Mouse (Mus musculus) heart, embryonic 13.5 days (tissue): ENCODE measurements around the gene Hyal1. TPM values are rescaled to one million over a fixed set of nuclear protein-coding genes. Genes with fewer than 3 reads are reported as not detected.
"Not testable (repeated sequence)": the region's sequence is repeated elsewhere in the genome, so short reads cannot be mapped to it uniquely, and the experiment has no call there.

Experiments used
- ATAC-seq: fragments of 200-750 bp; cut with Nextera tagmentation; 2 replicates; pipeline ENCODE4 v1.8.0; 2017; ENCODE audit warnings: moderate TSS enrichment; ENCODE audit not compliant: insufficient number of reproducible peaks, low FRiP score, low TSS enrichment; ENCODE audit errors: extremely low read depth
- H3K27ac ChIP-seq: fragments of 300-500 bp; sonication (generic); replicated peaks from 2 replicates; pipeline ENCODE4 v1.5.1; 2015; ENCODE audit warnings: moderate library complexity, mild to moderate bottlenecking, inconsistent platforms
- H3K27me3 ChIP-seq: fragments of 300-500 bp; sonication (generic); replicated peaks from 2 replicates; pipeline ENCODE4 v1.6.1; 2015; ENCODE audit warnings: mild to moderate bottlenecking, inconsistent platforms
- H3K36me3 ChIP-seq: fragments of 300-500 bp; sonication (generic); 2 replicates; pipeline ENCODE4 v1.6.1; 2015; ENCODE audit warnings: mild to moderate bottlenecking, inconsistent platforms
- H3K4me1 ChIP-seq: fragments of 300-500 bp; sonication (generic); 2 replicates; pipeline ENCODE4 v1.6.1; 2015; ENCODE audit warnings: inconsistent platforms
- H3K4me2 ChIP-seq: fragments of 300-500 bp; sonication (generic); 2 replicates; pipeline ENCODE4 v1.6.1; 2015; ENCODE audit warnings: inconsistent platforms, mild to moderate bottlenecking, moderate library complexity
- H3K4me3 ChIP-seq: fragments of 300-500 bp; sonication (generic); 2 replicates; pipeline ENCODE4 v1.5.1; 2015; ENCODE audit warnings: moderate library complexity, mild to moderate bottlenecking, inconsistent platforms
- H3K9ac ChIP-seq: fragments of 300-500 bp; sonication (generic); 2 replicates; pipeline ENCODE4 v1.6.1; 2015; ENCODE audit warnings: inconsistent platforms, mild to moderate bottlenecking, moderate library complexity
- H3K9me3 ChIP-seq: fragments of 300-500 bp; sonication (generic); 2 replicates; pipeline ENCODE4 v1.6.1; 2016; ENCODE audit warnings: inconsistent platforms
- WGBS: fragments of 180-500 bp; shearing (Covaris S2); methylation state at CpG from one replicate; pipeline ENCODE4 v1.1.7; 2015; ENCODE audit warnings: mixed read lengths; 5-methylcytosine and 5-hydroxymethylcytosine counted together
- polyA plus RNA-seq: library from polyadenylated mRNA; unstranded; fragments of >200 nt; fragmentation: Nextera tagmentation; extraction: Ambion mirVana; gene quantifications from 2 replicates; pipeline ENCODE4 v1.2.1, GENCODE M21; 2015

The Hyal1 gene
- polyA plus RNA-seq, 1 experiment from 2014 or later = 6.3 TPM

DNA sequence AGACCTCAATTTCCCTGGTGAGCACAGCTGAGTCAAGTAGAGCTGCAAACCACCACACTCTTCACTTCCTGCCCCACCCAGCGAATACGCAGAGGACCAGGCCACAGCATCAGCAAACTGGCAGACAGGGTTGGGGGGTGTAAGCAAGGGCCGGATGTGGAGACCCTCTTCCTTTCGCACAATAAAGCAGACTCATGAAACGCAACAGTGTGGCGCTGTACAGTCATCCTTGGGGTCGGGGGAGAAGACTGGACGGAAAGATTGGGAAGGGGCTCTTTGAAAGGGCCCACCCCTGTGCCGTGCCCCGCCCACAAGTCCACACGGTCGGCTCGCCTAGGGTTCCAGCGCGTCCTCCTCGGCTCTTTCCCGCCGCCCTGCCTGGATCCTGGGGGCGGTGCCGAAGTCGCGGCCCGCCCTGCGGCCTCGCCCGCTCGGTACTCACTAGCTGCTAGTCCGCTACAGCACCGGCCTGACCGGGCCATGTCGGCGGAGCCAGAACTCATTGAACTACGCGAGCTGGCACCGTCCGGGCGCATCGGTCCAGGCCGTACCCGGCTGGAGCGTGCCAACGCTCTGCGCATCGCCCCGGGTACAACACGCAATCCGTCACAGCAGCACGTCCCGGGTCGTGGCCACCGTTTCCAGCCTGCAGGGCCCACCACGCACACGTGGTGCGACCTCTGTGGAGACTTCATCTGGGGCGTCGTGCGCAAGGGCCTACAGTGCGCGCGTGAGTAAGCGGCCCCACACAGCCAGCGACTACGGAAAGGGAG is 25.4 kb upstream of the Hyal1 start, which contains the start of gene Rassf1:
Gene Rassf1 (plus strand): TSS at position 439 of the 773 bp plus-strand sequence.
- H3K4me3 ChIP-seq = peak within 1 kb of the TSS; percentile 58
- peaks cover 46% of the 10 kb centered on the region for H3K27me3 ChIP-seq
- WGBS = 1% methylated on average over 62 of the region's 63 CpGs

DNA sequence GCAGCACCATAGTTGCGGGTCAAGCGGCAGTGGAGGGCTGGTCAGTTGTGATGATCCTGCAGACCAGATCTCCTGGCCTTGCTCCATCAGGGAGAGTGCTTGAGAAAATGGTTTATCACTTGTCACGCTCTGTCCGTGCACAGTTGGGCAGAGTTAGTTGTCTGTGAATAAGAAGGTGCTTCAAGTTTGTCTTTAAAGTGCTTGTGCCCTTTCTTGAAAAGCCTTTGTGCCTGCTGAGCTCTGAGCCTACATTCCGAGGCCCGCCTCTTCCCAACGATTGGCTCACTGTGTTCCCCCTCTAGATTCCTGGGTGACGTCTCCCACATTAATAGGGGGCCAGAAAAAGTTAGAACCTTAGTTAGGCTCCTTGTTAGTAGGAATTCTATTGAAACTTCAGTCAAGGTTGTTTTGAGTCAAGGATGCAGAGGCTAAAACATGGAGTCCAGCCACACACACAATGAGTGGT is 24.8 kb upstream of the Hyal1 start:
- Histone ChIP-seq H3K9ac (peak overlapping the region; percentile 83), H3K4me2 (peak overlapping the region; percentile 96), H3K9me3 (no peaks in the 10 kb centered on the region), H3K36me3 (peaks cover 6% of the 10 kb centered on the region), H3K4me3 (peak overlapping the region; percentile 58), H3K27me3 (peaks cover 46% of the 10 kb centered on the region), H3K27ac (peak overlapping the region; percentile 51), H3K4me1 (peaks cover 58% of the 10 kb centered on the region)
- WGBS = 16% methylated on average over 8 of the region's 8 CpGs
- no peak for ATAC-seq

More for the DNA sequence above, 25.4 kb upstream of the Hyal1 start, which contains the start of gene Rassf1:
- Histone ChIP-seq H3K9ac (peak within 1 kb of the TSS; percentile 83), H3K27ac (peak within 1 kb of the TSS; percentile 51), H3K4me2 (peak within 1 kb of the TSS; percentile 96), H3K9me3 (no peaks in the 10 kb centered on the region), H3K4me1 (peaks cover 57% of the 10 kb centered on the region), H3K36me3 (no peaks in the 10 kb centered on the region)
- 0 out of 2 replicates have a peak, but pooled peaks have one; percentile 0 for ATAC-seq

DNA sequence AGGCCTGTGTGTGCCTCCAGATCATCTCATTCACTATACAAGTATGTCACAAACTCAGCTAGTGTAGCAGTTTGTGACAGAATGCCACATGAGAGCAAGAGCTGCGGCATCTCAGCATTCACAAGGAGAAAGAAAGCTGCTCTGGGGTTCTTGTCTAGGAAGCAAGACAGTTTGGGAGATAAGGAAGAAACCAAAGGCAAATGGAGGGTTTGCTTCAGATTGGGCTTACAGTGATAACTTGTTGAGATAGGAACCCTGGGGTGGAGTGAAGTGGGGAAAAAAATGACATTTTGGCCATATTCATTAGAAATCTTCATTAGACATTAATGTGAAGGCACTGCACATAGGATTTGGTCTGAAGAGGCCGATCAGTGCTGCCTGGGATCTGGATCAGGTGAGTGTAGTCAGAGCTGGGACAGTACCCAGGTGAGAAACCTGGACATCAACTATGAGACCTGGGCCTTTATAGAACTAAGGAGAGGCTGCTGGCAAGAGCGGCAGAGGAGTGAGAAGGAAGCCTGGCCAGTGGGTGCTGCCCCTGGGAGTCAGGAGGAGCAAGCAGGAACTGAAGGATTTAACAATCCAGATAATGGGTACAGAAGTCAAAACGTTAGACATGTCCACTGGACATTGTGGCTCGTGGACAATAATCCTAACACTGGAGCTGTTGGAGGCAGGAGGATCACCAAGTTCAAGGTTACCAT is 23.9 kb upstream of the Hyal1 start:
- peak overlapping the region; percentile 88 for H3K9ac ChIP-seq
- H3K4me2 ChIP-seq = peak overlapping the region; percentile 96
- ATAC-seq = no peak
- H3K4me3 ChIP-seq = peak overlapping the region; percentile 86
- peaks cover 56% of the 10 kb centered on the region for H3K4me1 ChIP-seq
- peaks cover 41% of the 10 kb centered on the region for H3K27me3 ChIP-seq
- no peak overlapping the region for H3K27ac ChIP-seq
- 77% methylated on average over 5 of the region's 5 CpGs for WGBS
- no peaks in the 10 kb centered on the region for H3K9me3 ChIP-seq
- H3K36me3 ChIP-seq = peaks cover 15% of the 10 kb centered on the region

DNA sequence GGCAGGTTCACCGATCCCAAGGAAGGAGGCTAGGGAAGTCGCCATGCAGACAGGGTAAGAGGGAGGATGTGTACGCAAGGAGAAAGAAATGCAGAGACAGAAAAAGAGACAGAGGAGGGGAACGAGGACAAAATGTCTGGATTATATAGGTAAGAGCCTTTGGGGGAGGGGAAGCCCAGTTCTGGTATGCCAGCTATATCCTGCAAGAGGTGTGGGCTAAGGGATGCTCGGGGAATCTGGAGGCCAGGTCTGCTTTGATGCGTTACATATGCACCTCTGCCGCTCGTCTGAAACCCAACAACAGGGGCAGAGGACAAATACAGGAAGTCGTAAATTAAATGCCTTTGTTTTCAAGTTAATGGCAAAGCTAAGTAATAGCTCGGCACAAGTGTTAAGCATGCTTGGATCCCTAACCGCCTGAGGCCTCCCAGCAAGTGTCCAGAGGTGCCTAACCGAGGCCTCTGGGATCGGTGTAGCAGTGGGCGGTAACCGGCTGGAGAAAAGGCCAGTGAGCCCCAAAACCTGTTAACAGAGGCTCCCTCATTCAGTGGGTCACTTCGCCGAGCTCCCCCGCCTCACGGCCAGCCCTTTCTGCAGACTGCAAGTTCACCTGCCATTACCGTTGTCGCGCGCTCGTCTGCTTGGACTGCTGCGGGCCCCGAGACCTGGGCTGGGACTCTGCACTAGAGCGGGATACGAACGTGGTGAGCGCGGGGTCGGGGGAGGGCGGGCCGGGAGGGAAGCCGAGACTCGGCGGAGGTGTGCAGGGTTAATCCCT is 23.0 kb upstream of the Hyal1 start:
- Histone ChIP-seq H3K36me3 (peaks cover 24% of the 10 kb centered on the region), H3K27ac (peak overlapping the region; percentile 99), H3K9ac (peak overlapping the region; percentile 88), H3K27me3 (peaks cover 32% of the 10 kb centered on the region), H3K9me3 (no peaks in the 10 kb centered on the region), H3K4me2 (peak overlapping the region; percentile 96), H3K4me1 (peaks cover 56% of the 10 kb centered on the region), H3K4me3 (peak overlapping the region; percentile 86)
- ATAC-seq = peak; percentile 17; the same call in 1 of the 2 replicates
- WGBS = 8% methylated on average over 37 of the region's 37 CpGs

DNA sequence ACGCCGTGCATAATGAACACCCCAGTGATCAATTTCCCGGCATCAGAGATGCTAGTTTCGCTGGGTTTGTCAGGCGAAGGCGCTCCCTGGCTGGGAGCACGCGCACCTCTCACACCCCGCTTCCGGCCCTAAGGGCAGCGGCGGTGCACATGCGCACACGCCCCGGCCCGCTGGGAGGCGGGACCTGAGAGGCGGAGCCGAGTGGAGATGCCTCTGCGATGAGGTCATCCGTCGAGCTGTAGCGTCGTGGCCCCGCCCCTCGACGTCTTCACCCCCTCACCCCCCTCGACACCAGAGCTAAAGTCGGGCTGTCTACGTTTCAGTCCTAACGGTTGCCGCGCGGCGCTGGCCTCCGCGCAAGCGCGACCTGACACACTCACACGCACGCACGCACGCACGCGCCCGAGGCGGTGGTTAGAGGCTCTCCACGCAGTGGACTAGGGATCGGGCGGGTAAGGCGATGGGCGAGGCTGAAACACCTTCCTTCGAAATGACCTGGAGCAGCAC is 22.4 kb upstream of the Hyal1 start:
- under 1% methylated on average over 53 of the region's 53 CpGs for WGBS
- ATAC-seq = peak; percentile 88
- Histone ChIP-seq H3K4me1 (peaks cover 56% of the 10 kb centered on the region), H3K4me2 (peak overlapping the region; percentile 96), H3K36me3 (peaks cover 30% of the 10 kb centered on the region), H3K9ac (peak overlapping the region; percentile 95), H3K4me3 (peak overlapping the region; percentile 86), H3K27me3 (peaks cover 25% of the 10 kb centered on the region), H3K27ac (peak overlapping the region; percentile 99), H3K9me3 (no peaks in the 10 kb centered on the region)

DNA sequence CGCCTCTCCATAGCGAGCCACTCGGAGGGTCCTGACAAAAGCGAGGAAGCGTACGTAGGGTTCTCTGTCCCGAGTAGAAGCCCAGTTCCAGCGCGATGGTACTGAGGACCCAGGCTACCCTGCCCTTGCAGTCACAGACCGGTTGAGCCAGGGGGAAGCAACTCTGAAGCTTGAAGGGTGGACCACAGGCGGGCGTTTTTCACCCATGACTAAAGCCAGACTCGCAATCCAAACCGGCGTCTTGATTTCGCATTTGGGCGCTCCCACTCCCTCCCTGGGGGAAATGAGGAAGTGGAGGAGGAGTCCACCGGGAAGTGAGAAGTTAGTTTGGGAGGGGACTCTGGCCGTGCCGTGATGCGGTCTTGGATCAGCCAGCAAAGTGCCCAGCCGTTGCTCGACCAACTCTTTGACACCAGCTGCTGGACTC is 21.7 kb upstream of the Hyal1 start:
- Histone ChIP-seq H3K9ac (peak overlapping the region; percentile 95), H3K27me3 (peaks cover 19% of the 10 kb centered on the region), H3K9me3 (no peaks in the 10 kb centered on the region), H3K27ac (peak overlapping the region; percentile 99), H3K36me3 (peaks cover 37% of the 10 kb centered on the region), H3K4me2 (peak overlapping the region; percentile 96), H3K4me1 (peaks cover 56% of the 10 kb centered on the region), H3K4me3 (peak overlapping the region; percentile 86)
- WGBS = 0% methylated on average over 23 of the region's 23 CpGs
- no peak for ATAC-seq

DNA sequence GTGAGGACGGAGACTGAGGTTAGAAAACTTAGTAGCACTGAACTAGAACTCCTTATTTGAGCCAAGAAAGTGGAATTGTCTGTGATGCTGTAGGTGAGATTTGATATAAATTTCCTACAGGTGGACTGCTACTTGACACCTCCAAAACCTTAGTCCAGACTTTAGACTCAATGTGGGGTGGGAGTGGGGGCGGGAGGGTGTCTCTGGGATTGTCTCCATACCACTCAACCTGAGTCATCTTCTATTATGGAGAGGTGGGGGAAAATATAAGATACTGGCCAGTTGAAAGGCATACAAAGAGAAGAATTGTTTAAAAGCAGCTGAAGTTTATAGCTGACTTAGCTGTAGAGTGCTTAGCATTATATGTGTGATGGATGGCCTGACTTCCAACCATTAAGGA is 21.0 kb upstream of the Hyal1 start:
- Histone ChIP-seq H3K27ac (peak overlapping the region; percentile 99), H3K36me3 (peaks cover 44% of the 10 kb centered on the region), H3K9ac (peak overlapping the region; percentile 95), H3K9me3 (no peaks in the 10 kb centered on the region), H3K4me2 (peak overlapping the region; percentile 96), H3K4me1 (peaks cover 54% of the 10 kb centered on the region), H3K27me3 (peaks cover 12% of the 10 kb centered on the region), H3K4me3 (peak overlapping the region; percentile 86)
- ATAC-seq = no peak
- WGBS = 20% methylated on average over 2 of the region's 2 CpGs

DNA sequence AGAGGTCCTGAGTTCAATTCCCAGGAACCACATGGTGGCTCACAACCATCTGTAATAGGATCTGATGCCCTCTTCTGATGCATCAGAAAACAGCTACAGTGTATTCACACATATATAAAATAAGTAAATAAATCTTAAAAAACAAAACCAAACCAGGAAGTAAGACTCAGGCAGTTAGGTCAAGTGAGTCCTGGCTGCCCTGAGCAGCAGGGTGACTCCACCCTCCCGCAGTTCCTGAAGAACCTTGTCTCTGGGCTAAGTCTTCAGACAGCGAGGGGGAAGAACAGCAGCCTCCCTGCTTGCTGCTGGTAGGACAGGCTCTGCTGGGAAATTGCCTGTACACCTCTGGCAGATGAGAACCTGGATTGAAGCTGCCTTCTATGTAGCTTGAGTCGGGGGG is 20.4 kb upstream of the Hyal1 start:
- H3K9me3 ChIP-seq = no peaks in the 10 kb centered on the region
- H3K4me1 ChIP-seq = peaks cover 48% of the 10 kb centered on the region
- peak overlapping the region; percentile 95 for H3K9ac ChIP-seq
- peaks cover 8% of the 10 kb centered on the region; the same call in 1 of the 2 replicates for H3K27me3 ChIP-seq
- 52% methylated on average over 3 of the region's 3 CpGs for WGBS
- peaks cover 50% of the 10 kb centered on the region for H3K36me3 ChIP-seq
- H3K4me3 ChIP-seq = peak overlapping the region; percentile 86
- H3K4me2 ChIP-seq = peak overlapping the region; percentile 96
- no peak for ATAC-seq
- H3K27ac ChIP-seq = 0 out of 2 replicates have a peak overlapping the region, but pooled peaks have one; percentile 12

DNA sequence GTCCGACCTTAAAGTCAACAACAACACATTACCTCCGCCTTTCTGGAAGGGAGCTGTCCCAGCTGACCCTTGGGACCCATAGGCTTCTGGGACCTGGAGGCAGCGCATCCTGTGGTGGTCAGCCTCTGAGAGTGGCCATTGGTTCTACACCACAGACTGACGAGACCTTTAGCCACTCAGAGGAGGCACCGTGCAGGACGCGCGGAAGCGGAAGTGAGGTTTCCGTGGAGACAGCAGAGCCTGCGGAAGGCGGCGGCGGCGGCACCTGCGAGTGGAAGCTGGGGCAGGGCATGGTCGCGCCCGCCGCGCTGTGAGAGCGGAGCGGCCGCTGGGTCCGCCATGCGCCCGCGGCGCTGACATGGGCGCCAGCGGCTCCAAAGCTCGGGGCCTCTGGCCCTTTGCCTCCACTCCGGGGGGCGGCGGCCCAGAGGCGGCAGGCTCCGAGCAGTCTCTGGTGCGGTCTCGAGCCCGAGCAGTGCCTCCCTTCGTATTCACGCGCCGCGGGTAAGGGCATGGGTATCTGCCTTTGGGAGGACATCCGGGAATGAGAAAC is 13.6 kb upstream of the Hyal1 start, which contains the start of gene Tusc2:
Gene Tusc2 (plus strand): TSS at position 227 of the 553 bp plus-strand sequence.
- Histone ChIP-seq H3K27me3 (no peaks in the 10 kb centered on the region), H3K4me1 (peaks cover 49% of the 10 kb centered on the region), H3K9ac (peak within 1 kb of the TSS; percentile 94), H3K4me2 (peak within 1 kb of the TSS; percentile 90), H3K36me3 (peaks cover 59% of the 10 kb centered on the region), H3K9me3 (no peaks in the 10 kb centered on the region), H3K27ac (peak within 1 kb of the TSS; percentile 76), H3K4me3 (peak within 1 kb of the TSS; percentile 93)
- ATAC-seq = peak; percentile 92
- under 1% methylated on average over 43 of the region's 46 CpGs for WGBS

DNA sequence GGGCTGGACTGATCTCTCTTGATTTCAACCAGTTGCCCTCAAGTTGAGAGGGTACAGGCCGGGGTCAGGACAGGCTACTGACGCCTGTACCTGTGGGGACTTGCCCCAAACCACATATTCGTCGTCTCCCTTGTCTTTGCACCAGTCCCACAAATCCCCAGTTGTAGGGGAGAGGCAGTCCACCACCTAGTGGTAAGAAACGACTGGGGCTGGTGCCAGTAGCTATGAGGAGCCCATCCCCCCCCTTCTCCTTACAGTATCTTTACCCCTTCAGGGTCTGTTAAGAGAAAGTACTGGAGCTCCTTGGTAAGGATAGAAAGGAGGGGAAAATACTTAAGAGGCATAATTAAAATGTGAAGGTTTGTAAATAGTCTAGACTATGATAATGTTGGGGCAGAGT is 11.2 kb upstream of the Hyal1 start:
- peak overlapping the region; percentile 42; the same call in 1 of the 2 replicates for H3K9ac ChIP-seq
- WGBS = 48% methylated on average over 5 of the region's 5 CpGs

More for the DNA sequence above, 11.2 kb upstream of the Hyal1 start:
- H3K36me3 ChIP-seq = peaks cover 39% of the 10 kb centered on the region
- H3K27ac ChIP-seq = peak overlapping the region; percentile 83
- peak overlapping the region; percentile 81 for H3K4me2 ChIP-seq
- not testable (repeated sequence) for ATAC-seq, H3K9me3 ChIP-seq, H3K27me3 ChIP-seq
- H3K4me3 ChIP-seq = peak overlapping the region; percentile 8; the same call in 1 of the 2 replicates
- H3K4me1 ChIP-seq = peaks cover 59% of the 10 kb centered on the region
